Mouse (Mus musculus): Measurements from ENCODE around the gene Sipa1l3.

The Sipa1l3 gene

GRCm38 (mm10) chr7:29410402-29410801 is 108.0 kb downstream of the Sipa1l3 start:
- DNase-seq = no peak

GRCm38 (mm10) chr7:29406855-29407254 is 111.6 kb downstream of the Sipa1l3 start:
- DNase-seq = no peak

- no peak for DNase-seq
Observed at GRCm38 (mm10) chr7:29404126-29404525, 114.3 kb downstream of the Sipa1l3 start.

GRCm38 (mm10) chr7:29402015-29402414 is 116.4 kb downstream of the Sipa1l3 start:
- no peak for DNase-seq

- no peak for DNase-seq
Observed at GRCm38 (mm10) chr7:29400451-29400850, 118.0 kb downstream of the Sipa1l3 start.

- DNase-seq = no peak
Observed at GRCm38 (mm10) chr7:29399056-29399455, 119.4 kb downstream of the Sipa1l3 start.

GRCm38 (mm10) chr7:29397486-29397885 is 121.0 kb downstream of the Sipa1l3 start:
- DNase-seq = no peak

GRCm38 (mm10) chr7:29396943-29397340 is 121.5 kb downstream of the Sipa1l3 start:
- DNase-seq = no peak

GRCm38 (mm10) chr7:29396216-29396942 is 122.1 kb downstream of the Sipa1l3 start:
- no peak for DNase-seq

GRCm38 (mm10) chr7:29395179-29395578 is 123.3 kb downstream of the Sipa1l3 start:
- DNase-seq = no peak

- DNase-seq = no peak
Observed at GRCm38 (mm10) chr7:29393292-29393691, 125.1 kb downstream of the Sipa1l3 start.

- DNase-seq = no peak
Observed at GRCm38 (mm10) chr7:29392805-29393204, 125.6 kb downstream of the Sipa1l3 start.

GRCm38 (mm10) chr7:29391761-29392512 is 126.5 kb downstream of the Sipa1l3 start:
- DNase-seq = no peak

GRCm38 (mm10) chr7:29391112-29391760 is 127.2 kb downstream of the Sipa1l3 start:
- no peak for DNase-seq

GRCm38 (mm10) chr7:29390234-29390633 is 128.2 kb downstream of the Sipa1l3 start:
- DNase-seq = no peak

GRCm38 (mm10) chr7:29387524-29388068 is 130.8 kb downstream of the Sipa1l3 start:
- no peak for DNase-seq

- no peak for DNase-seq
Observed at GRCm38 (mm10) chr7:29386349-29386748, 132.1 kb downstream of the Sipa1l3 start.

- DNase-seq = no peak
Observed at GRCm38 (mm10) chr7:29385791-29386190, 132.7 kb downstream of the Sipa1l3 start.

- DNase-seq = peak; percentile 85
Observed at GRCm38 (mm10) chr7:29383255-29383654, 135.2 kb downstream of the Sipa1l3 start.

- no peak for DNase-seq
Observed at GRCm38 (mm10) chr7:29381466-29382040, 136.9 kb downstream of the Sipa1l3 start.

- DNase-seq = no peak
Observed at GRCm38 (mm10) chr7:29374054-29374453, 144.4 kb downstream of the Sipa1l3 start.

GRCm38 (mm10) chr7:29372123-29372522 is 146.3 kb downstream of the Sipa1l3 start:
- DNase-seq = no peak

GRCm38 (mm10) chr7:29370031-29370430 is 148.4 kb downstream of the Sipa1l3 start:
- DNase-seq = no peak

Measured in kidney, adult 18-20 months (tissue).